Mouse (Mus musculus): ENCODE data around the gene Arvcf. TPM values are rescaled to one million over a fixed set of nuclear protein-coding genes. Genes with fewer than 3 reads are reported as not detected.

The Arvcf gene
- polyA plus RNA-seq, 1 experiment, result 49.9 TPM

GRCm38 (mm10) chr16:18400028-18400427 lies 52.0 kb downstream of the Arvcf start:
- TF ChIP-seq POLR2A (IDR thresholded peaks at IDR 0.05; ENCODE audit: borderline replicate concordance, extremely low read depth, low read depth, low read length) (no peak), CTCF (IDR thresholded peaks at IDR 0.05; ENCODE audit: insufficient read depth, low read length) (no peak)
- DNase-seq, result no peak
- Histone ChIP-seq H3K4me3 (replicated peaks; ENCODE audit: extremely low read depth, low read depth, low read length) (no peak overlapping the region), H3K4me1 (ENCODE audit: control insufficient read depth, insufficient read depth, low read length) (peaks cover 6% of the 10 kb centered on the region; the same call in 1 of the 2 replicates)
- 72% methylated on average over 9 of the region's 9 CpGs for WGBS

DNA sequence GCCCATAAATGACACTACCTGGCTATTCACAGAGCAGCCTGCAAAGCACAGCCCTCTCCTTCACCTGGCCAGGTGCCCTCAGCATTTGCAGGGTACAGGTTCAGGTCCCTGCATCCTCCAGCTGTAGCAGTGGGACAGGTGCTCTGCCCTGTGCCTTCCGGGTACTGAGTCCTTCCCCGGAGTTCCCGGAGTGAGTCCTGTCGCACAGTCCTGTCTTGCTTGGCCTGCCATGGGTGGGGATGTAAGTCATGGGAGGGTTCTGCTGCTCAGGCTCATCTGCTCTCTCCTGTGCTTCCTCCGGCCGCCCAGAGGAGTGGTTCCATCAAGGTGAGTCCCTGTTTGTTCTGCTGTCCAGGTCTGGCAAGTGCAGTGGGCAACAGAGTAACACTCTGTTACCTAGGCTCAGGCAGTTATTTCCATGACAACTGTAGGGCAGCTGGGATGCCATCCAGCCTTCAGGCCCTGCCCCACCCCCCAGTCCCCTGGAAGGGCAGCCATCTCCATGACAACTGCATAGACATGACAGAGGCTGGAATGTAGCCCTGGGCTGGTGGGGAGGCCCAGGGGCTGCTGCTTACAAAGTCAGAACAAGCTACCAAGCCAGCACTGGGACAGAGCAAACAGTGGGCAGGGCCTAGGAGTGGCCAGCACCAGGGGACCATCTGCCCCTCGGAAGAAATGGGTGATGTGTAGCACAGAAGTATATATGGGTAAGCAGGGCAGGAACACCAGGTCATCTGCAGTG lies 52.7 kb downstream of the Arvcf start:
- H3K4me3 ChIP-seq (replicated peaks; ENCODE audit: extremely low read depth, low read depth, low read length), result no peak overlapping the region
- 65% methylated on average over 7 of the region's 7 CpGs for WGBS

GRCm38 (mm10) chr16:18403285-18403684 lies 55.3 kb downstream of the Arvcf start:
- 94% methylated on average over 12 of the region's 12 CpGs for WGBS
- Histone ChIP-seq H3K4me1 (ENCODE audit: control insufficient read depth, insufficient read depth, low read length) (peaks cover 5% of the 10 kb centered on the region; the same call in 1 of the 2 replicates), H3K4me3 (replicated peaks; ENCODE audit: extremely low read depth, low read depth, low read length) (no peak overlapping the region)
- no peak for DNase-seq
- TF ChIP-seq CTCF (IDR thresholded peaks at IDR 0.05; ENCODE audit: insufficient read depth, low read length) (no peak), POLR2A (IDR thresholded peaks at IDR 0.05; ENCODE audit: borderline replicate concordance, extremely low read depth, low read depth, low read length) (no peak)

More for the DNA sequence above, 52.7 kb downstream of the Arvcf start:
- no peak for TF ChIP-seq POLR2A (IDR thresholded peaks at IDR 0.05; ENCODE audit: borderline replicate concordance, extremely low read depth, low read depth, low read length)
- no peak for TF ChIP-seq CTCF (IDR thresholded peaks at IDR 0.05; ENCODE audit: insufficient read depth, low read length)
- no peak for DNase-seq
- peaks cover 6% of the 10 kb centered on the region; the same call in 1 of the 2 replicates for H3K4me1 ChIP-seq (ENCODE audit: control insufficient read depth, insufficient read depth, low read length)

DNA sequence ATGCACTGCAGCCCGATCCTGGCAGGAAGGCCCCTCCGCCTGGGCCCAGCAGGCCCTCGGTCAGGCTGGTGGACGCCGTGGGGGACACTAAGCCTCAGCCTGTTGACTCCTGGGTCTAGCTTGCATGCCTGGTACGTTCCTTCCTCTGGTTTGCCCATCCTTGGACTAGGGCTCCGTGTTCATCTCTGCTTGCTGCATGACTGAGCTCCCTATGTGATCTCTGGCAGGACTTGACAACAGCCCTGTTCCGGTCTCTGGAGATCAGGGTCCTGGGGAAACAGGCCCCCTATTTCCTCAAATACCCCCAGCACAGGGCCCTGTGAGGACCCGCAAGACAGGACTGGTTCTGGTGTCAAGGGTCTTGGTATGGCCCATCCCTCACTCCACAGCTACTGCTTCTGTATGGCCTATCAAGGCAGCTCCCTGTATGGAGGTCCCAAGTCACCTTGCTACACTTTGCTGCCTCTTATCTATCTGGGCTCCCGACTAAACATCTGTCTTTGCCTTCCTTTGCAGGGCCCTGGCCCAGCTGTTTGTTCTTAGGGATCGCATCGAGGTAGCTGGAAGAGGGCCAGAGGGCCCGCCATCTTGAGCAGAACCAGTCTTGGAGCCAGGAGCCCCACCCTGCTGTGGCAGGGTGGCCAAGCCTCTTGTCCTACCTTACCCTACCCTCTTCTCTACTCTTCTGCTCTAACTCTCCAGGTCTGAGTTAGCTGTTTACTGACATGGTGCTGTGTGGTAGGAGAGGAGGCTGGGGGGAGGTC lies 57.3 kb downstream of the Arvcf start:
- no peak for DNase-seq
- no peak for TF ChIP-seq POLR2A (IDR thresholded peaks at IDR 0.05; ENCODE audit: borderline replicate concordance, extremely low read depth, low read depth, low read length)
- TF ChIP-seq CTCF (IDR thresholded peaks at IDR 0.05; ENCODE audit: insufficient read depth, low read length), result no peak
- 76% methylated on average over 13 of the region's 13 CpGs for WGBS
- H3K4me1 ChIP-seq (ENCODE audit: control insufficient read depth, insufficient read depth, low read length), result peaks cover 5% of the 10 kb centered on the region; the same call in 1 of the 2 replicates
- H3K4me3 ChIP-seq (replicated peaks; ENCODE audit: extremely low read depth, low read depth, low read length), result no peak overlapping the region

DNA sequence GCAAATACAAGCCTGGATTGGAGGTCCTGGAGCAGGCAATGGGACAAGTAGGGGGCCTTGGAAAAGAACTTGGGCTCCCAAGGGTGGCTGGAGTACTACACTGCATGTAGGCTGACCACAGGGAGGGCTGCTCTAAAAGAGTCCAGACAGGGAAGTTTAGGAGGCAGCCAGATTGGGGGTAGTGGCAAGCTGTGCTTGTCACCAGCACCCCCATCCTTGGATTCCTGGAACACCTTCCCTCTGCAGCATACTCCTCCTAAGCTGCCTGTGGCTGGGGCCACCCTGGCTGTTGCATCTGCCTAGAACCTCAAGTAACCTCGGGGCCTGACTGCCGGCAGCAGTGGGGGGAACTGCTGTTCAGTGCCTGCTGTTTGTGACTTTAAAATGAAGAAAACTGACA lies 57.9 kb downstream of the Arvcf start:
- H3K4me1 ChIP-seq (ENCODE audit: control insufficient read depth, insufficient read depth, low read length), result peaks cover 5% of the 10 kb centered on the region; the same call in 1 of the 2 replicates
- no peak overlapping the region for H3K4me3 ChIP-seq (replicated peaks; ENCODE audit: extremely low read depth, low read depth, low read length)
- DNase-seq, result no peak
- TF ChIP-seq POLR2A (IDR thresholded peaks at IDR 0.05; ENCODE audit: borderline replicate concordance, extremely low read depth, low read depth, low read length) (no peak), CTCF (IDR thresholded peaks at IDR 0.05; ENCODE audit: insufficient read depth, low read length) (no peak)
- WGBS, result 57% methylated on average over 2 of the region's 2 CpGs

DNA sequence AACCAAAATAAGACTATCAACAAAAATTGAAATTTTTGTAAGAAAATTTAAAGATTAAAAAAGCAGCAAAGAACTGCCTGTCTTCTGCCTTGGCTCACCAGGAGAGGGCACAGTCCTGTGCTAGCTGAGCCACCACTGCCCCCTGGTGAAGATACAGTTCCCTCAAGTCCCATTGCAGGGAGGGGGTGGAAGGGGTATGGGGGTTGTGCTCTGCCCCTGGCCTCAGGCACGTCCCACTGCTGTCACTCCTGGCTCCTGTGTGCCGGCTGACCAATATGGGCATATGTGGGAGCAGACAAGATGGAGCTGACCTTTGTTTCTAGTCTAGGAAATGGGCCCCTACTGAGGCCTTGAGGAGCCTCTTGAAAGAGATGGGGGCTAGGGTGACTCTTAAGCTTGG lies 58.3 kb downstream of the Arvcf start:
- WGBS, result 10% methylated on average over 2 of the region's 2 CpGs
- no peak for TF ChIP-seq POLR2A (IDR thresholded peaks at IDR 0.05; ENCODE audit: borderline replicate concordance, extremely low read depth, low read depth, low read length)
- peak; percentile 91 for TF ChIP-seq CTCF (IDR thresholded peaks at IDR 0.05; ENCODE audit: insufficient read depth, low read length)
- peaks cover 5% of the 10 kb centered on the region; the same call in 1 of the 2 replicates for H3K4me1 ChIP-seq (ENCODE audit: control insufficient read depth, insufficient read depth, low read length)
- no peak overlapping the region for H3K4me3 ChIP-seq (replicated peaks; ENCODE audit: extremely low read depth, low read depth, low read length)
- DNase-seq, result no peak

- DNase-seq, result no peak
- TF ChIP-seq CTCF (IDR thresholded peaks at IDR 0.05; ENCODE audit: insufficient read depth, low read length) (no peak), POLR2A (IDR thresholded peaks at IDR 0.05; ENCODE audit: borderline replicate concordance, extremely low read depth, low read depth, low read length) (peak; percentile 27; the same call in 1 of the 2 replicates)
- WGBS, result 35% methylated on average over 7 of the region's 7 CpGs
- Histone ChIP-seq H3K4me1 (ENCODE audit: control insufficient read depth, insufficient read depth, low read length) (peaks cover 9% of the 10 kb centered on the region), H3K4me3 (replicated peaks; ENCODE audit: extremely low read depth, low read depth, low read length) (no peak overlapping the region)
Observed at GRCm38 (mm10) chr16:18407912-18408311, 59.9 kb downstream of the Arvcf start.

DNA sequence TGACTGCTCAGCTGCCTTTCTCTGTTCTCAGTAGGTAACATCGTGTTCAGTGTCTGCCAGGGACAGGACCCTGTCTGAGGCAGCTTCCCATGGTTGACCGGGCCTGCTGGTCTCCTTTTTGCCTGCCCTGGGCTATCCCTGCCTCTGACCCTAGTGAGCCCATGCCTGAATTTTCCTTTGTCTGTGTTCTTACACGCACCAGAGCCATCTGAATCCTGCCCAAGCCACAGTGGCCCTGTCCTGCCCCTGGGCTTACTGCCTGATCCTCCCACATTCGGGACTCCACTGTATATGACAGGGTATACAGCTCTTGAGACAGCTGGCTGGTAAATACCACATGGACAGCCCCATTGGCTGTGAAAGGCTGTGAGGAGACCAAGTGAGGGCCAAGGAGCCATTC lies 61.8 kb downstream of the Arvcf start:
- Histone ChIP-seq H3K4me1 (ENCODE audit: control insufficient read depth, insufficient read depth, low read length) (peaks cover 9% of the 10 kb centered on the region), H3K4me3 (replicated peaks; ENCODE audit: extremely low read depth, low read depth, low read length) (no peak overlapping the region)
- DNase-seq, result no peak
- TF ChIP-seq POLR2A (IDR thresholded peaks at IDR 0.05; ENCODE audit: borderline replicate concordance, extremely low read depth, low read depth, low read length) (no peak), CTCF (IDR thresholded peaks at IDR 0.05; ENCODE audit: insufficient read depth, low read length) (no peak)
- 76% methylated on average over 4 of the region's 4 CpGs for WGBS

GRCm38 (mm10) chr16:18410418-18410817 lies 62.4 kb downstream of the Arvcf start:
- no peak overlapping the region for H3K4me3 ChIP-seq (replicated peaks; ENCODE audit: extremely low read depth, low read depth, low read length)
- no peak for DNase-seq
- peaks cover 10% of the 10 kb centered on the region for H3K4me1 ChIP-seq (ENCODE audit: control insufficient read depth, insufficient read depth, low read length)
- TF ChIP-seq CTCF (IDR thresholded peaks at IDR 0.05; ENCODE audit: insufficient read depth, low read length), result no peak
- no peak for TF ChIP-seq POLR2A (IDR thresholded peaks at IDR 0.05; ENCODE audit: borderline replicate concordance, extremely low read depth, low read depth, low read length)
- WGBS, result 90% methylated on average over 5 of the region's 5 CpGs

Measured in lung, adult 2 months (tissue).